Mouse (Mus musculus): Measurements from ENCODE around the gene Plppr5.
A peak's percentile ranks its signal among the peaks of the same experiment; 100 is the strongest.

Gene Plppr5

GRCm38 (mm10) chr3:117694736-117695135 lies 120.1 kb downstream of the Plppr5 start:
- no peak for DNase-seq (ENCODE audit: low spot score in 2 of 2)

- DNase-seq (ENCODE audit: low spot score in 2 of 2) = no peak
Observed at GRCm38 (mm10) chr3:117696350-117696749, 121.7 kb downstream of the Plppr5 start.

- no peak for DNase-seq (ENCODE audit: low spot score in 2 of 2)
Observed at GRCm38 (mm10) chr3:117708788-117709187, 134.2 kb downstream of the Plppr5 start.

- peak; percentile 70 to 82 for DNase-seq (ENCODE audit: low spot score in 2 of 2)
Observed at GRCm38 (mm10) chr3:117716534-117717280, 142.1 kb downstream of the Plppr5 start.

- no peak for DNase-seq (ENCODE audit: low spot score in 2 of 2)
Observed at GRCm38 (mm10) chr3:117723390-117723789, 148.8 kb downstream of the Plppr5 start.

- DNase-seq (ENCODE audit: low spot score in 2 of 2) = no peak
Observed at GRCm38 (mm10) chr3:117724521-117724920, 149.9 kb downstream of the Plppr5 start.

GRCm38 (mm10) chr3:117725501-117725900 lies 150.9 kb downstream of the Plppr5 start:
- no peak for DNase-seq (ENCODE audit: low spot score in 2 of 2)

- DNase-seq (ENCODE audit: low spot score in 2 of 2) = no peak
Observed at GRCm38 (mm10) chr3:117728136-117728535, 153.5 kb downstream of the Plppr5 start.

GRCm38 (mm10) chr3:117729121-117730072 lies 154.8 kb downstream of the Plppr5 start:
- no peak for DNase-seq (ENCODE audit: low spot score in 2 of 2)

GRCm38 (mm10) chr3:117731545-117731944 lies 156.9 kb downstream of the Plppr5 start:
- no peak for DNase-seq (ENCODE audit: low spot score in 2 of 2)

- no peak for DNase-seq (ENCODE audit: low spot score in 2 of 2)
Observed at GRCm38 (mm10) chr3:117732661-117733060, 158.0 kb downstream of the Plppr5 start.
